Mouse (Mus musculus) ES-E14 (cell line): Measurements from ENCODE around the gene Mesd.
A peak's percentile ranks its signal among the peaks of the same experiment; 100 is the strongest.

Experiments used
- HCFC1 ChIP-seq: IDR thresholded peaks from 2 replicates; pipeline ENCODE4 v1.6.1; 2012; ENCODE audit warnings: low read length, inconsistent platforms, borderline replicate concordance; ENCODE audit not compliant: insufficient read depth
- MAFK ChIP-seq: IDR thresholded peaks from 2 replicates; pipeline ENCODE4 v1.6.1; 2014; ENCODE audit warnings: mild to moderate bottlenecking, low read depth, low read length, inconsistent platforms; ENCODE audit not compliant: insufficient read depth
- ZC3H11A ChIP-seq: IDR thresholded peaks from 2 replicates; pipeline ENCODE4 v1.6.1; 2012; ENCODE audit warnings: low read depth, mild to moderate bottlenecking, inconsistent platforms, low read length, borderline replicate concordance

GRCm38 (mm10) chr7:83883276-83884020 is 818 bp upstream of the Mesd start:
- TF ChIP-seq MAFK (no peak), ZC3H11A (no peak), HCFC1 (0 out of 2 replicates have a peak, but pooled peaks have one; percentile 6)
